In genomic region chr1:132334178-132334801, GRCm38 (mm10) we compare ENCODE assay signal across 9 mouse cellular contexts. TPM values are rescaled to one million over a fixed set of nuclear protein-coding genes. Genes with fewer than 3 reads are reported as not detected.
DNase-seq lines count a peak whose midpoint lies in the region; ATAC-seq and TF ChIP-seq lines count a peak whose summit lies in the region.
"Had no signal": no experiment of that assay in that cellular context is flagged by ENCODE, and none has a peak within 500 bp of the region (broad histone marks: within the 10 kb centered on the region; RNA-seq: fewer than 3 reads in every experiment).

No protein-coding gene starts in this region.

- H3K79me2 ChIP-seq in heart, adult 2 months (replicated peaks; ENCODE audit: control insufficient read depth, insufficient read depth, low read length): no peaks in the 10 kb centered on the region

- no peak for DNase-seq in heart, adult 2 months
- no peak for DNase-seq in heart, adult 18-20 months
- DNase-seq in testis, postnatal 14 days (ENCODE audit: low spot score): no peak
- no peak for DNase-seq in liver, embryonic 13.5 days
- DNase-seq in cerebellum, adult 11 months: no peak
- no peak for DNase-seq in thymus, adult 2 months

- no peak for TF ChIP-seq POLR2A in heart, adult 2 months (IDR thresholded peaks at IDR 0.05; ENCODE audit: insufficient read depth, low read depth, low read length)
- TF ChIP-seq POLR2A in testis, adult 2 months (IDR thresholded peaks at IDR 0.05; ENCODE audit: control insufficient read depth, low read depth, low read length): no peak
- no peak for TF ChIP-seq POLR2A in thymus, adult 2 months (IDR thresholded peaks at IDR 0.05; ENCODE audit: control insufficient read depth, extremely low read depth, insufficient read depth, low read length, poor library complexity)

- peak overlapping the region; percentile 16 for H3K4me2 ChIP-seq in liver, embryonic 13.5 days

- peaks cover 46% of the 10 kb centered on the region for H3K4me1 ChIP-seq in heart, adult 2 months (ENCODE audit: control insufficient read depth, insufficient read depth, low read length)
- peaks cover 8% of the 10 kb centered on the region for H3K4me1 ChIP-seq in testis, adult 2 months (ENCODE audit: control insufficient read depth, insufficient read depth, low read length)
- H3K4me1 ChIP-seq in liver, embryonic 13.5 days (replicated peaks): peaks cover 60% of the 10 kb centered on the region
- H3K4me1 ChIP-seq in thymus, adult 2 months (replicated peaks; ENCODE audit: control insufficient read depth, insufficient read depth, low read length): peaks cover 10% of the 10 kb centered on the region

- no peaks in the 10 kb centered on the region for H3K27me3 ChIP-seq in heart, adult 2 months (ENCODE audit: control insufficient read depth, insufficient read depth, low read length)
- H3K27me3 ChIP-seq in testis, adult 2 months (ENCODE audit: control insufficient read depth, insufficient read depth, low read length): no peaks in the 10 kb centered on the region
- no peaks in the 10 kb centered on the region for H3K27me3 ChIP-seq in liver, embryonic 13.5 days
- H3K27me3 ChIP-seq in thymus, adult 2 months (ENCODE audit: control insufficient read depth, insufficient read depth, low read length): no peaks in the 10 kb centered on the region

- no peaks in the 10 kb centered on the region for H3K36me3 ChIP-seq in heart, adult 2 months (ENCODE audit: control insufficient read depth, insufficient read depth, low read length)
- no peaks in the 10 kb centered on the region for H3K36me3 ChIP-seq in testis, adult 2 months (ENCODE audit: control insufficient read depth, insufficient read depth, low read length)
- H3K36me3 ChIP-seq in liver, embryonic 13.5 days: peaks cover 18% of the 10 kb centered on the region
- H3K36me3 ChIP-seq in thymus, adult 2 months (ENCODE audit: control insufficient read depth, insufficient read depth, low read length): no peaks in the 10 kb centered on the region

- ATAC-seq in liver, embryonic 13.5 days (ENCODE audit: low read depth): peak; percentile 62
- no peak for ATAC-seq in frontal cortex, adult (ENCODE audit: low TSS enrichment)

- no peaks in the 10 kb centered on the region for H3K9me3 ChIP-seq in liver, embryonic 13.5 days (replicated peaks)

- TF ChIP-seq CTCF in heart, adult 2 months (IDR thresholded peaks at IDR 0.05): no peak
- TF ChIP-seq CTCF in testis, adult 2 months (IDR thresholded peaks at IDR 0.05; ENCODE audit: control insufficient read depth, insufficient read depth, insufficient replicate concordance, low read depth, low read length): no peak
- no peak for TF ChIP-seq CTCF in thymus, adult 2 months (IDR thresholded peaks at IDR 0.05; ENCODE audit: borderline replicate concordance, control insufficient read depth, extremely low read depth, insufficient read depth, low read length, poor library complexity)

- H3K9ac ChIP-seq in heart, adult 2 months (ENCODE audit: low read depth, low read length): no peak overlapping the region
- H3K9ac ChIP-seq in liver, embryonic 13.5 days: no peak overlapping the region

- intact Hi-C loops in heart, adult 2 months (cut with DNase I): no loop called here

- no peak overlapping the region for H3K4me3 ChIP-seq in heart, adult 2 months
- no peak overlapping the region for H3K4me3 ChIP-seq in testis, adult 2 months (ENCODE audit: control insufficient read depth, low read depth, low read length)
- H3K4me3 ChIP-seq in liver, embryonic 13.5 days (replicated peaks): no peak overlapping the region
- H3K4me3 ChIP-seq in thymus, adult 2 months (ENCODE audit: control insufficient read depth, insufficient read depth, low read length): no peak overlapping the region
- H3K4me3 ChIP-seq: erythroblast, embryonic 14.5 days had no signal

- peak overlapping the region; percentile 51 for H3K27ac ChIP-seq in heart, adult 2 months
- peak overlapping the region; percentile 49 for H3K27ac ChIP-seq in testis, adult 2 months (ENCODE audit: control insufficient read depth, insufficient read depth, low read depth, low read length)
- peak overlapping the region; percentile 79 for H3K27ac ChIP-seq in liver, embryonic 13.5 days
- H3K27ac ChIP-seq in thymus, adult 2 months (ENCODE audit: control insufficient read depth, insufficient read depth, low read length): no peak overlapping the region

- 37% methylated on average over 6 of the region's 6 CpGs for WGBS in heart, adult 2 months
- 30% methylated on average over 6 of the region's 6 CpGs for WGBS in liver, embryonic 13.5 days (ENCODE audit: insufficient replicate concordance)
- WGBS in thymus, adult 2 months: 91% methylated on average over 6 of the region's 6 CpGs

- TF ChIP-seq EP300 in heart, adult 2 months (IDR thresholded peaks at IDR 0.05; ENCODE audit: insufficient read depth, low read depth, low read length): no peak

RNA-seq across cellular contexts. Expression of gene Nuak2, which starts 18.4 kb away (rescaled TPM):
- 1 to 10 TPM; 4.1 to 4.3 TPM for total RNA-seq in heart, adult 2 months (2021)
- 2.8 and 4.0 TPM in 2 replicates for polyA plus RNA-seq in heart, adult 2 months (2012; rRNA removed)
- total RNA-seq in heart, adult 18-20 months (2021): 1 to 10 TPM; 4.2 to 4.4 TPM
- 3.1 and 4.7 TPM in 2 replicates for polyA plus RNA-seq in testis, adult 2 months (2012; rRNA removed)
- polyA plus RNA-seq in liver, embryonic 13.5 days (2015; fragmentation: Nextera tagmentation; extraction: Ambion mirVana): 1.6 and 1.8 TPM in 2 replicates
- 5.6 and 5.7 TPM in 2 replicates for polyA plus RNA-seq in thymus, adult 2 months (2012; rRNA removed)
- polyA plus RNA-seq: erythroblast, embryonic 14.5 days had no signal

RNA-seq across cellular contexts. Expression of gene Klhdc8a, which starts 35.9 kb away (rescaled TPM):
- total RNA-seq in heart, adult 2 months (2021): 10 to 100 TPM; 15.4 to 21.0 TPM
- 15.9 and 18.7 TPM in 2 replicates for polyA plus RNA-seq in heart, adult 2 months (2012; rRNA removed)
- 10 to 100 TPM; 16.7 to 25.6 TPM for total RNA-seq in heart, adult 18-20 months (2021)
- 0.69 and 0.70 TPM in 2 replicates for polyA plus RNA-seq in testis, adult 2 months (2012; rRNA removed)
- 0.03 and 0.06 TPM in 2 replicates for polyA plus RNA-seq in liver, embryonic 13.5 days (2015; fragmentation: Nextera tagmentation; extraction: Ambion mirVana)
- polyA plus RNA-seq in thymus, adult 2 months (2012; rRNA removed): 5.5 and 6.6 TPM in 2 replicates
- polyA plus RNA-seq: erythroblast, embryonic 14.5 days had no signal

RNA-seq across cellular contexts. Expression of gene Tmcc2, which starts 56.8 kb away (rescaled TPM):
- 10 to 100 TPM; 21.9 to 25.4 TPM for total RNA-seq in heart, adult 2 months (2021)
- 17.5 and 19.4 TPM in 2 replicates for polyA plus RNA-seq in heart, adult 2 months (2012; rRNA removed)
- total RNA-seq in heart, adult 18-20 months (2021): 10 to 100 TPM; 25.0 to 26.0 TPM
- 1.7 and 1.8 TPM in 2 replicates for polyA plus RNA-seq in testis, adult 2 months (2012; rRNA removed)
- polyA plus RNA-seq in liver, embryonic 13.5 days (2015; fragmentation: Nextera tagmentation; extraction: Ambion mirVana): 456 and 511 TPM in 2 replicates
- polyA plus RNA-seq in thymus, adult 2 months (2012; rRNA removed): 4.1 and 5.3 TPM in 2 replicates

Comparison
In these comparisons a context has a peak if more than half of its experiments do, and no peak if none do; other contexts are left out.
1. RNA of gene Tmcc2, which starts 56.8 kb away (polyA plus RNA-seq): 456 to 511 TPM in liver, embryonic 13.5 days; 17.5 to 19.4 TPM in heart, adult 2 months, 4.1 to 5.3 TPM in thymus, adult 2 months and 1.7 to 1.8 TPM in testis, adult 2 months; every median in the first group is over 10 times any median in the second.